Mouse (Mus musculus): ENCODE data around the gene Ccdc6. TPM values are rescaled to one million over a fixed set of nuclear protein-coding genes. Genes with fewer than 3 reads are reported as not detected.

Ccdc6 gene
- polyA plus RNA-seq, 1 experiment from 2014 or later = 10.7 TPM

DNA sequence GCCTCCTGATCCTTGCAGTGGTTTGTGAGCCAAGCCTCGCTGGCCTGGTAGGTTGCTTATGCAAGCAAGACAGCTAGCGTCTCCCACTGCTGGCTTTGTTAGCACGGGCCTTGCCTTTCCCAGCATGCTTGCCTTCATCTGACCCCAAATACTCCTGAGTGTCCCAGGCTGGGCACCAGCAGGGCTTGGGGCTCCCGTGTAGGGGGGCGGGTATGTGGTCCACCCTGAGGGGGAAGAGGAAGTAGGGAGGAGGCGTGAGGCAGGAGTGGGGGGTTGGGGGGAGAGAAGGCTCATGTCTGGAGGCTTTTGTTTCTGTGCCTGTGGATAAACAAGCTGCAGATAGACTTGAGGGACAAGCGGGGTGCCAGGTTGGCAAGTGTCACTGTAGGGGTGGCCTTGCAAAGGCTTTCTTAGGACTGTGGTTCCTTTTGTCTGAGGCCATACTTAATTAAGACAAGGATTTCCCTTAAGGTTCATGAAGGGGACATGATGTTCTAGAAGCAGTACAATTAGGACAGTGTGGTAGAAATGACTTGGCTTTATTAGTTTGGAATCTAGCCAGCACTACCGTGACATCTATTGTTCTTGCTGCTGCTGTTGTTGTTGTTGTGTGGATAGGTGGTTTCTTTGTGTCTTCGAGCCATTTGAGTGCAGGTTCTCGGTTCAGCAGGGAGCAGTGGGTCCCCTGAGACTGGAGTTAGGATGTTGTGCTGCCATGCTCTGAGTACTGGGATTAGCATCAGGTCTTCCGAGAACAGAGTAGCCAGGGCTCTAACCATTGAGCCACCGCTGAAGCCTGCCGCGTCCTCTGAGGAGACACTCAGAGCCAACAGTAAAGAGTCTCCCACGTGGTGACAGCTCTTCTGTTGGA lies 86.5 kb downstream of the Ccdc6 start:
- peak; percentile 75 for DNase-seq (ENCODE audit: low spot score)

DNA sequence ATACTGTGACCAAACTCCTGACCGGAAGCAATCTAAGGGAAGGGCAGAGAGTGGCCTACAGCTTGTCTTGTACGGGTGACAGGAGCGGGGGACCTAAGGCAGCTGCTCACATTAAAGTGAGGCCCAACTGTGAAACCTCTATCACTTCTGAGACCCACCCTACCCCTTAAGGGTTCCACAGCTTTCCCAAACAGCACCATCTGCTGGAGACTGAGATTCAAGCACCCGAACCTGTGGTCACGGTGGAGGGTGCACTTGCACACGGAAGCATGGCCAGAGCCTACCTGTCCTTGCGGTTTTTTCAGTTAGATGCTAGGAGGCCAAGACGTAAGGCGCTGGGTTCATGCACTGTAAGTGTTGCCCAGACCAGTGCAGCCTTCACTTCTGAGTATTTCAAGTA lies 89.2 kb downstream of the Ccdc6 start:
- Histone ChIP-seq H3K36me3 (ENCODE audit: insufficient read depth, low read length) (peaks cover 12% of the 10 kb centered on the region), H3K4me1 (ENCODE audit: insufficient read depth, low read depth, low read length) (peaks cover 4% of the 10 kb centered on the region; the same call in 1 of the 2 replicates), H3K27me3 (replicated peaks; ENCODE audit: insufficient read depth, low read length) (no peaks in the 10 kb centered on the region), H3K4me2 (replicated peaks; ENCODE audit: low read depth, low read length) (no peak overlapping the region), H3K27ac (ENCODE audit: low read length) (no peak overlapping the region), H3K4me3 (ENCODE audit: low read depth, low read length) (no peak overlapping the region), H3K9me3 (ENCODE audit: low read length) (no peaks in the 10 kb centered on the region), H3K9ac (replicated peaks; ENCODE audit: low read depth) (no peak overlapping the region)
- ATAC-seq = peak; percentile 13; the same call in 1 of the 2 replicates
- TF ChIP-seq EP300 (IDR thresholded peaks at IDR 0.05) = no peak
- peak; percentile 78 for TF ChIP-seq CTCF (IDR thresholded peaks at IDR 0.05)
- 63% methylated on average over 9 of the region's 9 CpGs for WGBS
- peak; percentile 52 for DNase-seq (ENCODE audit: low spot score)

More for the DNA sequence above, 86.5 kb downstream of the Ccdc6 start:
- Histone ChIP-seq H3K36me3 (ENCODE audit: insufficient read depth, low read length) (peaks cover 5% of the 10 kb centered on the region), H3K9ac (replicated peaks; ENCODE audit: low read depth) (no peak overlapping the region), H3K4me2 (replicated peaks; ENCODE audit: low read depth, low read length) (no peak overlapping the region), H3K4me1 (ENCODE audit: insufficient read depth, low read depth, low read length) (peaks cover 5% of the 10 kb centered on the region; the same call in 1 of the 2 replicates), H3K27ac (ENCODE audit: low read length) (peak overlapping the region; percentile 81), H3K27me3 (replicated peaks; ENCODE audit: insufficient read depth, low read length) (no peaks in the 10 kb centered on the region), H3K4me3 (ENCODE audit: low read depth, low read length) (no peak overlapping the region), H3K9me3 (ENCODE audit: low read length) (no peaks in the 10 kb centered on the region)
- TF ChIP-seq CTCF (IDR thresholded peaks at IDR 0.05) = no peak
- TF ChIP-seq EP300 (IDR thresholded peaks at IDR 0.05) = peak; percentile 84
- peak; percentile 83 for ATAC-seq
- WGBS = 54% methylated on average over 14 of the region's 15 CpGs

- no peak overlapping the region for H3K4me2 ChIP-seq (replicated peaks; ENCODE audit: low read depth, low read length)
- H3K4me1 ChIP-seq (ENCODE audit: insufficient read depth, low read depth, low read length) = peaks cover 3% of the 10 kb centered on the region; the same call in 1 of the 2 replicates
- no peaks in the 10 kb centered on the region for H3K9me3 ChIP-seq (ENCODE audit: low read length)
- WGBS = 75% methylated on average over 7 of the region's 7 CpGs
- no peak overlapping the region for H3K27ac ChIP-seq (ENCODE audit: low read length)
- no peak overlapping the region for H3K4me3 ChIP-seq (ENCODE audit: low read depth, low read length)
- ATAC-seq (no peak), DNase-seq (ENCODE audit: low spot score) (no peak)
- no peak overlapping the region for H3K9ac ChIP-seq (replicated peaks; ENCODE audit: low read depth)
- H3K36me3 ChIP-seq (ENCODE audit: insufficient read depth, low read length) = peaks cover 12% of the 10 kb centered on the region
- no peaks in the 10 kb centered on the region for H3K27me3 ChIP-seq (replicated peaks; ENCODE audit: insufficient read depth, low read length)
- TF ChIP-seq CTCF (IDR thresholded peaks at IDR 0.05) (no peak), EP300 (IDR thresholded peaks at IDR 0.05) (no peak)
These were observed 89.7 kb downstream of the Ccdc6 start for GRCm38 (mm10) chr10:70186586-70186985.

DNA sequence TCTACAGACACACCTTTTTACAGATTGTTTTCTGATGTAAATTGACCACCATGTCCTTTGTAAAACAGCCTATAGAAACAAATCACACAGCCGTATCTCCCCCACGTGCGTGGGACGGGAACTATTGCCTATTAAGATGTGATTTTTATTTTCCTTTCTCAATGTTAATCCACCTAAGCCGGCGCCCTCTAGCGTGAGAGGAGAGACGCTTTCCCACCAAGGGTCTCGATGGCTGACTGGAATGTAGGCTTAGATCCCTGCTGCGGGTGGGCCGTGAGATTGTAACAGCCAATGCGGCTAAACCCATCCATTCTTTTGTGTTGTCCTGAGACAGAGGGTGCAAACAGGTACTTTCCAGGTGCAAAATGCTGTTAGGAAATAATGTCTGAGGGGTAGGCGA lies 92.9 kb downstream of the Ccdc6 start:
- Histone ChIP-seq H3K9me3 (ENCODE audit: low read length) (no peaks in the 10 kb centered on the region), H3K9ac (replicated peaks; ENCODE audit: low read depth) (no peak overlapping the region), H3K36me3 (ENCODE audit: insufficient read depth, low read length) (peaks cover 20% of the 10 kb centered on the region), H3K4me3 (ENCODE audit: low read depth, low read length) (no peak overlapping the region), H3K27ac (ENCODE audit: low read length) (no peak overlapping the region), H3K4me2 (replicated peaks; ENCODE audit: low read depth, low read length) (no peak overlapping the region), H3K4me1 (ENCODE audit: insufficient read depth, low read depth, low read length) (no peaks in the 10 kb centered on the region), H3K27me3 (replicated peaks; ENCODE audit: insufficient read depth, low read length) (no peaks in the 10 kb centered on the region)
- peak; percentile 52 for TF ChIP-seq CTCF (IDR thresholded peaks at IDR 0.05)
- no peak for TF ChIP-seq EP300 (IDR thresholded peaks at IDR 0.05)
- ATAC-seq (no peak), DNase-seq (ENCODE audit: low spot score) (no peak)
- WGBS = 80% methylated on average over 13 of the region's 13 CpGs

DNA sequence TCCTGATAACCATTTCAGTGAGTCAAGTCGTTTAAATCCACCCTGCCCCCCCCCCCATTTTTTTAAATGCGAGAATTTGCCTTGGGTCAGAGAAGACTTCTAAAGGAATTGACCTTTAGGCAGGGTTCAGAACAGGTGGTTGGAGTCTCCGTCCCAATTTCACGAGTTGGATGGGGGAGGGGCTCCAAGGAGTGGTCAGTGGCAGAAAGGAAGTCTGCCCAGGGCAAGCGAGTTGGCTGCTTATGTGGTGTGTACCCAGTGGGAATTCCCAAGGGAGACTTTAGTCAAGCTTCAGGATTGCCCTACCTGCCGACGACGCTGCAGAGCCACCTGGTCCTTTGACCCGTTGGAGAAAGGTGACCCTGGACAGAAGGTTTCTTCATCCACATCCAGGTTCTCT lies 97.4 kb downstream of the Ccdc6 start:
- WGBS = 62% methylated on average over 9 of the region's 9 CpGs
- H3K9ac ChIP-seq (replicated peaks; ENCODE audit: low read depth) = no peak overlapping the region
- H3K4me1 ChIP-seq (ENCODE audit: insufficient read depth, low read depth, low read length) = no peaks in the 10 kb centered on the region; the same call in 1 of the 2 replicates
- H3K4me2 ChIP-seq (replicated peaks; ENCODE audit: low read depth, low read length) = no peak overlapping the region
- TF ChIP-seq EP300 (IDR thresholded peaks at IDR 0.05) (no peak), CTCF (IDR thresholded peaks at IDR 0.05) (no peak)
- H3K4me3 ChIP-seq (ENCODE audit: low read depth, low read length) = no peak overlapping the region
- ATAC-seq = no peak
- H3K27me3 ChIP-seq (replicated peaks; ENCODE audit: insufficient read depth, low read length) = no peaks in the 10 kb centered on the region
- no peak for DNase-seq (ENCODE audit: low spot score)
- H3K9me3 ChIP-seq (ENCODE audit: low read length) = no peaks in the 10 kb centered on the region
- H3K36me3 ChIP-seq (ENCODE audit: insufficient read depth, low read length) = peaks cover 11% of the 10 kb centered on the region
- no peak overlapping the region for H3K27ac ChIP-seq (ENCODE audit: low read length)

DNA sequence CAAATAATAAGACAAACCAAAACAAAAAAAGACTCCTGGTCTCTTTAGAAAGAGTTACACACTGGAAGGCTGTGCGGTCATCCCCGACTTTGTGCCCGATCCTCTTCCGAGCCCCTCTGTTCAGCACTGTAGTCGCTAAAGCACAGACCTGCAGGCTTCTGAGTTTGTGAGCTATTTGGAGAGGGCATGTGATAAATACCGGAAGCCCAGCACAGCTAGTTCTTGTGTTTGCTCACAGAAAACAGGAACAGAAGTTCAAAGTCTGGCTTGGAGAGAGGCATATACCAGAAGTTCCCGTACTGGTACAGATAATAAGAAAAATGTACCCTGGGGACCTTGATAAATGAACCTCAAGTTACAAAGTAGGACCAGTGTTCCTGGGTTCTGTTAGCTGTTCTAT lies 98.4 kb downstream of the Ccdc6 start:
- Histone ChIP-seq H3K36me3 (ENCODE audit: insufficient read depth, low read length) (peaks cover 8% of the 10 kb centered on the region), H3K9me3 (ENCODE audit: low read length) (no peaks in the 10 kb centered on the region), H3K27me3 (replicated peaks; ENCODE audit: insufficient read depth, low read length) (no peaks in the 10 kb centered on the region), H3K9ac (replicated peaks; ENCODE audit: low read depth) (no peak overlapping the region), H3K4me1 (ENCODE audit: insufficient read depth, low read depth, low read length) (no peaks in the 10 kb centered on the region; the same call in 1 of the 2 replicates), H3K4me2 (replicated peaks; ENCODE audit: low read depth, low read length) (no peak overlapping the region), H3K4me3 (ENCODE audit: low read depth, low read length) (no peak overlapping the region), H3K27ac (ENCODE audit: low read length) (no peak overlapping the region)
- ATAC-seq = no peak
- no peak for DNase-seq (ENCODE audit: low spot score)
- WGBS = 58% methylated on average over 7 of the region's 7 CpGs
- TF ChIP-seq EP300 (IDR thresholded peaks at IDR 0.05) (no peak), CTCF (IDR thresholded peaks at IDR 0.05) (no peak)

All from lung, postnatal 0 days (tissue).